ENCODE assay signal across 11 mouse cellular contexts in genomic region chr14:106010961-106011360, GRCm38 (mm10).
DNase-seq lines count a peak whose midpoint lies in the region; ATAC-seq and TF ChIP-seq lines count a peak whose summit lies in the region.
"Had no signal": no experiment of that assay in that cellular context is flagged by ENCODE, and none has a peak within 500 bp of the region (broad histone marks: within the 10 kb centered on the region; RNA-seq: fewer than 3 reads in every experiment).

No protein-coding gene starts in this region.

- H3K27ac ChIP-seq in forebrain, embryonic 12.5 days = no peak overlapping the region
- no peak overlapping the region for H3K27ac ChIP-seq in forebrain, embryonic 13.5 days
- H3K27ac ChIP-seq in lung, embryonic 14.5 days (ENCODE audit: low read depth) = no peak overlapping the region
- H3K27ac ChIP-seq in bone marrow macrophage, adult 2 months (ENCODE audit: insufficient read depth, low read depth, low read length) = peak overlapping the region; percentile 56; the same call in 1 of the 2 replicates
- H3K27ac ChIP-seq: limb, embryonic 13.5 days; stomach, postnatal 0 days had no signal

- no peak overlapping the region for H3K9ac ChIP-seq in forebrain, embryonic 12.5 days
- H3K9ac ChIP-seq in forebrain, embryonic 13.5 days = no peak overlapping the region
- H3K9ac ChIP-seq in lung, embryonic 14.5 days = no peak overlapping the region
- H3K9ac ChIP-seq: limb, embryonic 13.5 days had no signal

- DNase-seq in lung, embryonic 14.5 days = peak; percentile 63
- no peak for DNase-seq in lung, postnatal 36 days
- peak; percentile 17 to 27 for DNase-seq in gastrocnemius, postnatal 36 days
- no peak for DNase-seq in thymus, postnatal 25 days
- no peak for DNase-seq in natural killer cell, adult 2 months (ENCODE audit: low spot score in 2 of 2)

- H3K9me3 ChIP-seq in forebrain, embryonic 12.5 days = no peaks in the 10 kb centered on the region
- no peaks in the 10 kb centered on the region for H3K9me3 ChIP-seq in forebrain, embryonic 13.5 days (replicated peaks)
- peaks cover 4% of the 10 kb centered on the region; the same call in 1 of the 2 replicates for H3K9me3 ChIP-seq in lung, embryonic 14.5 days (ENCODE audit: low read depth, low read length)

- no peak for TF ChIP-seq CTCF in lung, embryonic 14.5 days (IDR thresholded peaks at IDR 0.05; ENCODE audit: low read depth)
- TF ChIP-seq CTCF in bone marrow macrophage, adult 2 months (IDR thresholded peaks at IDR 0.05; ENCODE audit: low read depth, low read length) = no peak

- H3K4me1 ChIP-seq in forebrain, embryonic 12.5 days = no peaks in the 10 kb centered on the region
- H3K4me1 ChIP-seq in forebrain, embryonic 13.5 days = no peaks in the 10 kb centered on the region
- no peaks in the 10 kb centered on the region for H3K4me1 ChIP-seq in lung, embryonic 14.5 days (ENCODE audit: insufficient read depth)
- peaks cover 16% of the 10 kb centered on the region for H3K4me1 ChIP-seq in bone marrow macrophage, adult 2 months (ENCODE audit: control insufficient read depth, insufficient read depth, low read length)
- H3K4me1 ChIP-seq: limb, embryonic 13.5 days had no signal

- WGBS in forebrain, embryonic 12.5 days = 91% methylated on average over 6 of the region's 6 CpGs
- 86% methylated on average over 6 of the region's 6 CpGs for WGBS in forebrain, embryonic 13.5 days
- 76% methylated on average over 6 of the region's 6 CpGs for whole genome bisulfite sequencing in lung, embryonic 14.5 days

- no peak overlapping the region for H3K4me3 ChIP-seq in forebrain, embryonic 12.5 days (replicated peaks)
- no peak overlapping the region for H3K4me3 ChIP-seq in forebrain, embryonic 13.5 days
- no peak overlapping the region for H3K4me3 ChIP-seq in lung, embryonic 14.5 days (ENCODE audit: low read depth, low read length)
- no peak overlapping the region for H3K4me3 ChIP-seq in bone marrow macrophage, adult 2 months (ENCODE audit: insufficient read depth, low read length)
- H3K4me3 ChIP-seq: limb, embryonic 13.5 days had no signal

- TF ChIP-seq POLR2A in bone marrow macrophage, adult 2 months (IDR thresholded peaks at IDR 0.05; ENCODE audit: borderline replicate concordance, low read depth, low read length) = no peak

- H3K36me3 ChIP-seq in forebrain, embryonic 12.5 days (replicated peaks) = no peaks in the 10 kb centered on the region
- H3K36me3 ChIP-seq in forebrain, embryonic 13.5 days (ENCODE audit: poor library complexity, severe bottlenecking) = no peaks in the 10 kb centered on the region
- no peaks in the 10 kb centered on the region for H3K36me3 ChIP-seq in lung, embryonic 14.5 days (ENCODE audit: insufficient read depth)
- H3K36me3 ChIP-seq: limb, embryonic 13.5 days had no signal

- ATAC-seq in forebrain, embryonic 12.5 days (ENCODE audit: low FRiP score) = 0 out of 2 replicates have a peak, but pooled peaks have one; percentile 17
- no peak for ATAC-seq in forebrain, embryonic 13.5 days
- ATAC-seq in lung, embryonic 14.5 days (ENCODE audit: insufficient read depth) = no peak; the same call in 1 of the 2 replicates
- ATAC-seq: intestine, postnatal 0 days had no signal

- no peaks in the 10 kb centered on the region for H3K27me3 ChIP-seq in forebrain, embryonic 12.5 days
- H3K27me3 ChIP-seq in forebrain, embryonic 13.5 days = no peaks in the 10 kb centered on the region
- no peaks in the 10 kb centered on the region for H3K27me3 ChIP-seq in lung, embryonic 14.5 days (ENCODE audit: insufficient read depth, low read length)
- H3K27me3 ChIP-seq: limb, embryonic 13.5 days had no signal

- intact Hi-C loops in gastrocnemius, postnatal 36 days (cut with DNase I) = no loop called here

- H3K4me2 ChIP-seq in forebrain, embryonic 12.5 days = no peak overlapping the region
- no peak overlapping the region for H3K4me2 ChIP-seq in forebrain, embryonic 13.5 days
- no peak overlapping the region for H3K4me2 ChIP-seq in lung, embryonic 14.5 days
- H3K4me2 ChIP-seq: limb, embryonic 13.5 days had no signal

Comparison
In these comparisons a context has a peak if more than half of its experiments do, and no peak if none do; other contexts are left out.
1. DNase-seq: peak in lung, embryonic 14.5 days (single experiment) and gastrocnemius, postnatal 36 days (2 of 2); none in lung, postnatal 36 days (single experiment), thymus, postnatal 25 days (single experiment) and natural killer cell, adult 2 months (0 of 2).